Mouse (Mus musculus) intestine, embryonic 14.5 days (tissue): ENCODE measurements around the gene Tns1. TPM values are rescaled to one million over a fixed set of nuclear protein-coding genes. Genes with fewer than 3 reads are reported as not detected.

ENCODE experiments used
- ATAC-seq: fragments of 200-750 bp; cut with Nextera tagmentation; replicated peaks from 2 replicates; pipeline ENCODE4 v1.8.0; 2017; ENCODE audit warnings: low read depth, moderate number of reproducible peaks, moderate TSS enrichment, moderate library complexity; ENCODE audit not compliant: low FRiP score, low TSS enrichment
- DNase-seq: peaks from one replicate; pipeline ENCODE4 v3.0.0-alpha.2; 2018; ENCODE audit warnings: low spot score
- H3K27ac ChIP-seq: fragments of 300-500 bp; sonication (generic); 2 replicates; pipeline ENCODE4 v1.5.1; 2014; ENCODE audit warnings: low read depth, mild to moderate bottlenecking, control low read depth
- H3K27me3 ChIP-seq: fragments of 300-500 bp; sonication (generic); replicated peaks from 2 replicates; pipeline ENCODE4 v1.6.1; 2014; ENCODE audit warnings: low read length, control low read depth; ENCODE audit not compliant: control insufficient read depth, insufficient read depth
- H3K36me3 ChIP-seq: fragments of 300-500 bp; sonication (generic); 2 replicates; pipeline ENCODE4 v1.6.1; 2014; ENCODE audit warnings: low read length, control low read depth; ENCODE audit not compliant: control insufficient read depth, insufficient read depth
- H3K4me1 ChIP-seq: fragments of 300-500 bp; sonication (generic); replicated peaks from 2 replicates; pipeline ENCODE4 v1.6.1; 2014; ENCODE audit warnings: low read length, control low read depth, mixed read lengths; ENCODE audit not compliant: control insufficient read depth, insufficient read depth
- H3K4me2 ChIP-seq: fragments of 300-500 bp; sonication (generic); 2 replicates; pipeline ENCODE4 v1.6.1; 2014; ENCODE audit warnings: low read length
- H3K4me3 ChIP-seq: fragments of 300-500 bp; sonication (generic); 2 replicates; pipeline ENCODE4 v1.5.1; 2014; ENCODE audit warnings: low read depth, low read length, control low read depth, mixed read lengths
- H3K9ac ChIP-seq: fragments of 300-500 bp; sonication (generic); 2 replicates; pipeline ENCODE4 v1.6.1; 2014; ENCODE audit warnings: mild to moderate bottlenecking, low read length
- H3K9me3 ChIP-seq: fragments of 300-500 bp; sonication (generic); 2 replicates; pipeline ENCODE4 v1.6.1; 2016; ENCODE audit warnings: low read length, control low read depth; ENCODE audit not compliant: control insufficient read depth
- WGBS: fragments of 180-500 bp; shearing (Covaris S2); extraction: QIAGEN DNeasy Blood & Tissue Kit; methylation state at CpG from one replicate; pipeline ENCODE4 v1.1.7; 2014; 5-methylcytosine and 5-hydroxymethylcytosine counted together
- polyA plus RNA-seq: library from polyadenylated mRNA; unstranded; fragments of >200 nt; fragmentation: Nextera tagmentation; extraction: Ambion mirVana; gene quantifications from 2 replicates; pipeline ENCODE4 v1.2.1, GENCODE M21; 2014

Tns1 gene
- polyA plus RNA-seq, 1 experiment from 2014 or later = 28.7 TPM

DNA sequence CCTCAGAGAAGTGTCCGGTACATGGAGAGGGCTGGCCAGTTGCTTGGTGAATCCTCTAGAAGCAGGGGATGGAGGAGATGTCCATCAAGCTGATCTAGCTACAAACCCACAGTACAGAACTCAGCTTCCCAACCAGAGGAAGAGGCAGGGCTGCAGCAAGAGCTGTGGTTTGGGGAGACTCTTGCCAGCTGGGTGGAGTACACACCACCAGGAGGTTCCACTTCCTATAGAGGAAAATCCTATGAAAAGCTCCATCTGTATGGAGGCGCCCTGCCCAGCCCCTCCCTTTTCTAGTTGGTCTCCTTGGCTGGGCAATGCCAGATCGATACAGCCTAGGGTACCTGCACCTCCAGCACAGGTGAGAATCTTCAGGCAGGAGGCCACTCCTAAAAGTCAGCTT, 57.7 kb downstream of the Tns1 start:
- Histone ChIP-seq H3K4me2 (no peak overlapping the region), H3K27me3 (peaks cover 3% of the 10 kb centered on the region; the same call in 1 of the 2 replicates), H3K36me3 (no peaks in the 10 kb centered on the region), H3K9ac (no peak overlapping the region), H3K27ac (no peak overlapping the region), H3K9me3 (no peaks in the 10 kb centered on the region), H3K4me3 (no peak overlapping the region), H3K4me1 (peaks cover 16% of the 10 kb centered on the region)
- 87% methylated on average over 3 of the region's 3 CpGs for WGBS
- no peak for ATAC-seq
- no peak for DNase-seq

DNA sequence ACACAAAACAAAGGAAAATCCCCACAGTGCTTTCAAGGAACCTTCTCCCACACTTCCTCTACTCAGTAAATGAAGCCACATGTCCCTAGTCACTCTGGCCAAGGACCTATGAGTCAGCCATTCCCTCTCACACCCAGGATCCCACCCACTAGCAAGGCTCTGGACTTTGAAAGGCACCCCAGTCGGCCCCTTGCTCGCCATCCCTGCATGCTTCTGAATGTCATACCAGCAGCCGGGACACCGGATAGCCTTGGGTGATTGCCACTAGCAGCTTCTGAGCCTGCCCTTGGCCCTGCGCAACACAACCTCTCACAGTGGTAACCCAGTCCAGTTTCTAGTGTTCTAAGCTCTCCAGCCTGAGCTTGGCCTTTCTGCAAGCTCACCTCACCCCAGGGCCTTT, 58.2 kb downstream of the Tns1 start:
- H3K4me1 ChIP-seq = peaks cover 16% of the 10 kb centered on the region
- H3K9ac ChIP-seq = no peak overlapping the region
- no peak overlapping the region for H3K27ac ChIP-seq
- peaks cover 3% of the 10 kb centered on the region; the same call in 1 of the 2 replicates for H3K27me3 ChIP-seq
- no peak overlapping the region for H3K4me3 ChIP-seq
- no peaks in the 10 kb centered on the region for H3K36me3 ChIP-seq
- H3K4me2 ChIP-seq = no peak overlapping the region
- no peaks in the 10 kb centered on the region for H3K9me3 ChIP-seq
- ATAC-seq (no peak), DNase-seq (no peak)
- WGBS = 92% methylated on average over 5 of the region's 5 CpGs

GRCm38 (mm10) chr1:74060046-74060445, 64.2 kb downstream of the Tns1 start:
- 73% methylated on average over 6 of the region's 6 CpGs for WGBS
- DNase-seq (no peak), ATAC-seq (no peak)
- Histone ChIP-seq H3K4me1 (peaks cover 6% of the 10 kb centered on the region; the same call in 1 of the 2 replicates), H3K9me3 (no peaks in the 10 kb centered on the region), H3K27ac (no peak overlapping the region), H3K9ac (no peak overlapping the region), H3K4me3 (no peak overlapping the region), H3K4me2 (no peak overlapping the region), H3K27me3 (no peaks in the 10 kb centered on the region), H3K36me3 (no peaks in the 10 kb centered on the region)

DNA sequence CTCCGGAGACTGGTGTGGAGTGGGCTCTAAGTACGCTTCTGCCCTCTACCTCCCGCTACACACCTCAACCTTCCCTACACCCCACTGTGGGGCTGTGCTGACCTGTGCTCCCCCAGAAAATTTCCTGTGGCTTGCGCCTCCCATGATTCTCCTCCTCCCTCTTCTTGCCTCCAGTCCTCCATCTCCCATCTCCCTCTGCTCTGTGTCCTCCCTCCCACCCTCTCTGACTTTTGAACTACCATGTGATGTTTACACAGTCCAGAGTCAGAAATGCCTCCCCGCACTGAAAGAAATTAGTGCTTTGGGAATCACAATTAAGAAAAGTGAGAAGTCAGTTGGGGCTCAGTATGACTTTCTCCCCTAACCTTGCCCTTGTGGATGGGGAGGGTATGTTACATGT, 64.7 kb downstream of the Tns1 start:
- no peaks in the 10 kb centered on the region for H3K9me3 ChIP-seq
- H3K4me1 ChIP-seq = peaks cover 6% of the 10 kb centered on the region; the same call in 1 of the 2 replicates
- H3K4me3 ChIP-seq = no peak overlapping the region
- 79% methylated on average over 5 of the region's 5 CpGs for WGBS
- no peaks in the 10 kb centered on the region for H3K27me3 ChIP-seq
- H3K27ac ChIP-seq = no peak overlapping the region
- H3K9ac ChIP-seq = no peak overlapping the region
- DNase-seq (no peak), ATAC-seq (no peak)
- no peaks in the 10 kb centered on the region for H3K36me3 ChIP-seq
- H3K4me2 ChIP-seq = no peak overlapping the region

- no peak overlapping the region for H3K9ac ChIP-seq
- 73% methylated on average over 4 of the region's 4 CpGs for WGBS
- no peaks in the 10 kb centered on the region for H3K36me3 ChIP-seq
- H3K9me3 ChIP-seq = no peaks in the 10 kb centered on the region
- no peak overlapping the region for H3K4me2 ChIP-seq
- no peaks in the 10 kb centered on the region for H3K27me3 ChIP-seq
- H3K4me3 ChIP-seq = no peak overlapping the region
- H3K4me1 ChIP-seq = peaks cover 14% of the 10 kb centered on the region
- DNase-seq = no peak
- H3K27ac ChIP-seq = no peak overlapping the region
- no peak for ATAC-seq
Measured at GRCm38 (mm10) chr1:74058771-74059170, 65.5 kb downstream of the Tns1 start.

GRCm38 (mm10) chr1:74058309-74058708, 65.9 kb downstream of the Tns1 start:
- Histone ChIP-seq H3K9ac (no peak overlapping the region), H3K4me1 (peaks cover 18% of the 10 kb centered on the region), H3K27me3 (no peaks in the 10 kb centered on the region), H3K27ac (no peak overlapping the region), H3K4me2 (no peak overlapping the region), H3K4me3 (no peak overlapping the region), H3K9me3 (no peaks in the 10 kb centered on the region), H3K36me3 (no peaks in the 10 kb centered on the region)
- no peak for DNase-seq
- ATAC-seq = no peak
- WGBS = 88% methylated on average over 4 of the region's 4 CpGs

DNA sequence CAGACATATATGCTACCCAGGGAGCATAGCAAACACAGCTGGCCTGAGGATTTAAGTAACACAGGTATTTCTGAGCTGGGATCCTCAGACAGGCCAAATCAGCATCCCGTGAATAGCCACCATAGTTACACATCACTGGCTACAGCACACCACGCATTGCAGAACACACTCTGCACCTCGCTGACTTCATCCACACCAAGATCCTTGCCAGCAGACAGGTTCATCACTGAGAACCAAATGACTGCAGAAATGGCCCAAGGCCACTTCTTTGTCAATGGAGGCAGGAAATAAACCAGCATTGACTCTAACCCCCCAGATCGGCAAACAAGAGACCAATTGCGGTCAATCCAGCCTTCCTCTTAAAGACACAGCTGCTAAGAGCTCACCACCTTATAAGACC, 66.7 kb downstream of the Tns1 start:
- Histone ChIP-seq H3K9me3 (no peaks in the 10 kb centered on the region), H3K4me1 (peaks cover 19% of the 10 kb centered on the region), H3K4me3 (no peak overlapping the region), H3K36me3 (no peaks in the 10 kb centered on the region), H3K4me2 (no peak overlapping the region), H3K27ac (no peak overlapping the region), H3K9ac (no peak overlapping the region), H3K27me3 (no peaks in the 10 kb centered on the region)
- DNase-seq = no peak
- ATAC-seq = no peak
- 86% methylated on average over 5 of the region's 5 CpGs for WGBS

DNA sequence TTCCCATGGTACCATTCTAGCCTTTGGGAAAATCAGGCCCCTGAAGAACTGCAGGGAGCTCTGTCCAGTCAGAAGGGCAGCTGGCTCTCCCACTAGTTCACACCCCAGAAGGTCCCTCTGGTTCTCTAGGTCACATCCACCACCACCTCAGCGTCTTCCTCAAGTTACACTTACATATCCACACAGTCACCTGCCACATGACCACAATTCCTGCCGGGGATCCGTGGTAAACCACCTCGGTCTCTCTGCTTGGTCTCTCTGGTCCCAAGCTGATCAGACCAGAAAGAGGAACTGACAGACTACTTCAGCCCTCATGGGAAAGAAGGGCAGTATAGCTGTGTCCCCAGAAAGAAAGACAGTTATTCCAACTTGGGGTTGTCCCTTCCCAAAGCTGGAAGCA, 68.7 kb downstream of the Tns1 start:
- Histone ChIP-seq H3K36me3 (no peaks in the 10 kb centered on the region), H3K9ac (no peak overlapping the region), H3K4me2 (no peak overlapping the region), H3K27ac (no peak overlapping the region), H3K9me3 (no peaks in the 10 kb centered on the region), H3K4me1 (peaks cover 25% of the 10 kb centered on the region), H3K4me3 (no peak overlapping the region), H3K27me3 (no peaks in the 10 kb centered on the region)
- 79% methylated on average over 4 of the region's 4 CpGs for WGBS
- no peak for ATAC-seq
- no peak for DNase-seq

GRCm38 (mm10) chr1:74054471-74054870, 69.8 kb downstream of the Tns1 start:
- peaks cover 22% of the 10 kb centered on the region for H3K4me1 ChIP-seq
- H3K27me3 ChIP-seq = no peaks in the 10 kb centered on the region
- no peaks in the 10 kb centered on the region for H3K9me3 ChIP-seq
- WGBS = 51% methylated on average over 3 of the region's 3 CpGs
- no peak overlapping the region for H3K4me2 ChIP-seq
- no peak overlapping the region for H3K9ac ChIP-seq
- H3K36me3 ChIP-seq = no peaks in the 10 kb centered on the region
- no peak for ATAC-seq
- H3K4me3 ChIP-seq = no peak overlapping the region
- H3K27ac ChIP-seq = peak overlapping the region; percentile 51; the same call in 1 of the 2 replicates
- DNase-seq = no peak
